Mouse (Mus musculus): ENCODE results near the gene Spag7. TPM values are rescaled to one million over a fixed set of nuclear protein-coding genes. Genes with fewer than 3 reads are reported as not detected.

Gene Spag7
- polyA plus RNA-seq, 1 experiment from 2014 or later: 146 TPM

DNA sequence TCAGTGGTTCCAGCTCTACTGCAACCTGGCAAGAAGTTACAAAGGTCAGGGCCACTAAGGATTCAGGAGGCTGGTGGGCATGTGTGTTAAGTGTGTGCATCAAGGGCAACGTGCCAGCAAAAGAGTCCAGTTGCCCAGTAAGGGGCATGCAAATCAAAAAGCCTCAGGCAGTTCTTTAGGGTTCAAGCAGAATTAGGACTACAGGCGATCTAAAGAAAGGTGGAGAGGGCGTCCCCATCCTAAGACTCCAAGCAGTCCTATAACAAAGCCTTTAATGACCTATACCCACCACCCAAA is 23.0 kb downstream of the Spag7 start:
- H3K4me1 ChIP-seq (replicated peaks; ENCODE audit: control insufficient read depth, insufficient read depth, low read length): peaks cover 39% of the 10 kb centered on the region

DNA sequence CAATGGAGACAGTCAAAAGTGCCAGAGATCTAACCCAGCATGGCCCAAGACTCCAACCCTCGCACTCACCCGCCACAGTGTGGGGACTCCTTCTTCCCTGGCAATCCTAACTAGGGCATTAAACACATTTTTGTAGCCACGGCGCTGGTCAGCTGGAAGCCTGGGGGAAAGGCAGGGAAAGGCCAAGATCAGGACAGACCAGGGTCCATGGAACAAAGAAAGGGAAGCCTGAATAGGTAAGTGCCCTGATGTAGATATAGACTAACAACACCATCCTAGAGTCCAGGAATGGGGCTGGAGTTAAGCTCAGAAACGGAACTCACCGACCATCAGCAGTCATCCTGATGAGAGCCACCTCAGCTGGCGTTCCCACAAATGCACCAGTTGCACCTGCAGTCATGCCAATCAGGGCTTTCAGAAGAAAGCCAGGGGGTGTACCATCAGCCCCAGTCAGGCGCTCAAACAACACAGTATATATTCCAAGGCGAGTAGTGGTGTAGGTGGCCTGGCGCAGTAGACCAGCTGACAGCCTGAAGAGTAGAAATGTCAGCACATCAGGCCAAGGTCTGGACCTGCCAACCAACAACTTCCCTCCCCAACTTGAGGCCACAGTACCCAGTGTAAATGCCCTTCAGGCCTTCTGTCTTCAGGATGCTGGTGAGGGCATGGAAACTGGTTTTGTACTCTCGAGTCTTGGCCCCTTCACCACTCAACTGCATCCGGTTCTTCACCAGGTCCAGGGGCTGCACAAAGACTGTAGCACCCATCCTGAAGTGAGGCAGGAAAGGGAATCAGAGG is 23.6 kb downstream of the Spag7 start:
- Histone ChIP-seq H3K9ac (ENCODE audit: low read depth, low read length) (peak overlapping the region; percentile 70), H3K27ac (ENCODE audit: low read depth, low read length) (peak overlapping the region; percentile 81), H3K27me3 (replicated peaks; ENCODE audit: control insufficient read depth, insufficient read depth, low read length) (no peaks in the 10 kb centered on the region), H3K4me1 (replicated peaks; ENCODE audit: control insufficient read depth, insufficient read depth, low read length) (peaks cover 34% of the 10 kb centered on the region), H3K4me2 (peak overlapping the region; percentile 82), H3K36me3 (ENCODE audit: control insufficient read depth, insufficient read depth, low read length) (peaks cover 33% of the 10 kb centered on the region), H3K4me3 (ENCODE audit: low read depth, low read length) (peak overlapping the region; percentile 92), H3K9me3 (ENCODE audit: control insufficient read depth, low read length) (no peaks in the 10 kb centered on the region)
- DNase-seq (ENCODE audit: low spot score) (no peak), ATAC-seq (replicated peaks; ENCODE audit: low FRiP score) (no peak)
- whole genome bisulfite sequencing: 87% methylated on average over 12 of the region's 12 CpGs

More for the DNA sequence above, 23.0 kb downstream of the Spag7 start:
- Histone ChIP-seq H3K9ac (ENCODE audit: low read depth, low read length) (peak overlapping the region; percentile 70), H3K4me2 (peak overlapping the region; percentile 82), H3K9me3 (ENCODE audit: control insufficient read depth, low read length) (no peaks in the 10 kb centered on the region), H3K27me3 (replicated peaks; ENCODE audit: control insufficient read depth, insufficient read depth, low read length) (no peaks in the 10 kb centered on the region), H3K36me3 (ENCODE audit: control insufficient read depth, insufficient read depth, low read length) (peaks cover 38% of the 10 kb centered on the region), H3K27ac (ENCODE audit: low read depth, low read length) (peak overlapping the region; percentile 81), H3K4me3 (ENCODE audit: low read depth, low read length) (peak overlapping the region; percentile 92)
- DNase-seq (ENCODE audit: low spot score) (no peak), ATAC-seq (replicated peaks; ENCODE audit: low FRiP score) (no peak)
- 27% methylated on average over 3 of the region's 3 CpGs for WGBS

DNA sequence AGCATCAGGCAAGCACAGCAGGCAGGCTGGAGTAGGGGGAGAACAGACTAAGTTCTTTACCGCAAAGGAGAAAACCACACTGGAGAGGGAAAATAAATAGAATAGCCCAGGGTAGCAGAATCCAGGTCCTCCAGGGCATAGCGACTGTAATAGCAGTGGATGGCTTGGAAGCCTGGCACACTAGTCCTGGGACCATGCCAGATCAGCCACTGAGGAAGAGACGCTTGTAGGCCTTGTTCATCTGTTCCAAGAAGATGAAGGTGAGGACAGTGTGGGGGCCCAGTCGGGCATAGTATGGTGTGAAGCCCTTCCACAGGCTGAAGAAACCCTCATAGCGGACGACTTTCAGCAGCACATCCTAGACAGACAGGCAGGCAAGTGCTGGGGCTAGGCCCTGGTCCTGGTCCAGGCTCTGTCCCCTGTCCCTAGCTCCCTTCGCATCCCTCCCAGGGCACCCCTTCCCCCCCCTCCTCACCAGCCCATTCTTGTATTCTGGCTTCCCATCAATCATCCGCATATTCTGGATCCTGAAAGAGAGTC is 24.6 kb downstream of the Spag7 start:
- peaks cover 25% of the 10 kb centered on the region for H3K36me3 ChIP-seq (ENCODE audit: control insufficient read depth, insufficient read depth, low read length)
- no peak overlapping the region for H3K27ac ChIP-seq (ENCODE audit: low read depth, low read length)
- no peak overlapping the region for H3K4me3 ChIP-seq (ENCODE audit: low read depth, low read length)
- 94% methylated on average over 8 of the region's 8 CpGs for WGBS
- H3K9me3 ChIP-seq (ENCODE audit: control insufficient read depth, low read length): no peaks in the 10 kb centered on the region
- H3K27me3 ChIP-seq (replicated peaks; ENCODE audit: control insufficient read depth, insufficient read depth, low read length): no peaks in the 10 kb centered on the region
- no peak for DNase-seq (ENCODE audit: low spot score)
- no peak overlapping the region for H3K4me2 ChIP-seq
- ATAC-seq (replicated peaks; ENCODE audit: low FRiP score): no peak
- 0 out of 2 replicates have a peak overlapping the region, but pooled peaks have one; percentile 9 for H3K9ac ChIP-seq (ENCODE audit: low read depth, low read length)
- peaks cover 33% of the 10 kb centered on the region for H3K4me1 ChIP-seq (replicated peaks; ENCODE audit: control insufficient read depth, insufficient read depth, low read length)

DNA sequence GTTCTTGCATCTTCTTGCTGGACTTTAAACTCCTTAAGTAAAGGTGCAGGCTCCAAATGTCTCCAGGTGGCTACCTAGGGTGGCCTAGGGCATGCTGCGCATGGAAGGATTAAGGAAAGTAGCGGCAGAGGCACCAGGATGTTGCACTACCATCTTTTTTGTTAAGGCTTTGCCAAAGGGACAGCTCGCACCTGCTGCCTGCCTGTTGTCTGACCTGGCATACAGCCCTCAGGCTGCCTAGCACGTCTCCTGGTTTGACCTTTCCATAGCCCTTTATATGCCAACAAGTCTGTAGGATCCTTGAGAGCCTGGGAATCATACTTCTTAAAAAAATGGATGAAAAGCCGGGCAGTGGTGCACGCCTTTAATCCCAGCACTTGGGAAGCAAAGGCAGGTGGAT is 26.2 kb downstream of the Spag7 start:
- peaks cover 17% of the 10 kb centered on the region for H3K36me3 ChIP-seq (ENCODE audit: control insufficient read depth, insufficient read depth, low read length)
- no peaks in the 10 kb centered on the region for H3K27me3 ChIP-seq (replicated peaks; ENCODE audit: control insufficient read depth, insufficient read depth, low read length)
- 90% methylated on average over 6 of the region's 6 CpGs for WGBS
- H3K4me3 ChIP-seq (ENCODE audit: low read depth, low read length): no peak overlapping the region
- DNase-seq (ENCODE audit: low spot score) (no peak), ATAC-seq (replicated peaks; ENCODE audit: low FRiP score) (no peak)
- H3K9me3 ChIP-seq (ENCODE audit: control insufficient read depth, low read length): no peaks in the 10 kb centered on the region
- H3K4me1 ChIP-seq (replicated peaks; ENCODE audit: control insufficient read depth, insufficient read depth, low read length): peaks cover 34% of the 10 kb centered on the region
- H3K27ac ChIP-seq (ENCODE audit: low read depth, low read length): no peak overlapping the region
- peak overlapping the region; percentile 13 for H3K4me2 ChIP-seq
- no peak overlapping the region for H3K9ac ChIP-seq (ENCODE audit: low read depth, low read length)

DNA sequence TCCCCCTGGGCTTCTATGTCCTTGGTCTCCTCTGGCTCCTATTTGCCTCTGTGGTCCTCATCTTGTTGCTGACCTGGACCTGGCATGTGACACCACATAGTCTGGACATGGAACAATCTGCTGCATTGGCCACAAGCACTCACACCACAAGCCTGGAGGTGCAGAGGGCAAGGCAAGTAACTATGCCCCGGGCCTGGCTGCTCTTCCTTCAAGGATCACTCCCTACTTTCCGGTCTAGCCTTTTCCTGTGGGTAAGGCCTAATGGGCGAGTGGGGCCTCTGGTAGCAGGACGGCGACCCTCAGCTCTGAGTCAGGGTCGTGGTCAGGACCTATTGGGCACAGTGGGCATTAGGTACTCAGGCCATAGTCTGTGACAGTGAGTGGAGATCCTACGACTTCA is 28.0 kb downstream of the Spag7 start:
- WGBS: 76% methylated on average over 7 of the region's 7 CpGs
- H3K4me3 ChIP-seq (ENCODE audit: low read depth, low read length): peak overlapping the region; percentile 25; the same call in 1 of the 2 replicates
- peaks cover 17% of the 10 kb centered on the region for H3K36me3 ChIP-seq (ENCODE audit: control insufficient read depth, insufficient read depth, low read length)
- ATAC-seq (replicated peaks; ENCODE audit: low FRiP score) (no peak), DNase-seq (ENCODE audit: low spot score) (no peak)
- H3K4me2 ChIP-seq: no peak overlapping the region; the same call in 1 of the 2 replicates
- H3K4me1 ChIP-seq (replicated peaks; ENCODE audit: control insufficient read depth, insufficient read depth, low read length): peaks cover 43% of the 10 kb centered on the region
- H3K27me3 ChIP-seq (replicated peaks; ENCODE audit: control insufficient read depth, insufficient read depth, low read length): no peaks in the 10 kb centered on the region
- no peaks in the 10 kb centered on the region for H3K9me3 ChIP-seq (ENCODE audit: control insufficient read depth, low read length)
- no peak overlapping the region; the same call in 1 of the 2 replicates for H3K27ac ChIP-seq (ENCODE audit: low read depth, low read length)
- peak overlapping the region; percentile 45; the same call in 1 of the 2 replicates for H3K9ac ChIP-seq (ENCODE audit: low read depth, low read length)

DNA sequence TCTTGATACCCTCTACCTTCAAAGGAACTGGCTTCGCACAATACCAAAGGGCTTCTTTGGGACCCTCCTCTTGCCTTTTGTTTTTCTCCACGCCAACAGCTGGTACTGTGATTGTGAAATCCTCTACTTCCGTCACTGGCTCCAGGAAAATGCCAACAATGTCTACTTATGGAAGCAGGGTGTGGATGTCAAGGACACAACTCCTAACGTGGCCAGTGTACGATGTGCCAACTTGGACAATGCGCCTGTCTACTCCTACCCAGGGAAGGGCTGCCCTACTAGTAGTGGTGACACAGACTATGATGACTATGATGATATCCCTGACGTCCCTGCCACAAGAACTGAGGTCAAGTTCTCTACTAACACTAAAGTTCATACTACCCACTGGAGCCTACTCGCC is 29.2 kb downstream of the Spag7 start:
- peaks cover 34% of the 10 kb centered on the region for H3K4me1 ChIP-seq (replicated peaks; ENCODE audit: control insufficient read depth, insufficient read depth, low read length)
- 0 out of 2 replicates have a peak overlapping the region, but pooled peaks have one; percentile 82 for H3K27ac ChIP-seq (ENCODE audit: low read depth, low read length)
- 0 out of 2 replicates have a peak overlapping the region, but pooled peaks have one; percentile 11 for H3K9ac ChIP-seq (ENCODE audit: low read depth, low read length)
- ATAC-seq (replicated peaks; ENCODE audit: low FRiP score) (no peak), DNase-seq (ENCODE audit: low spot score) (no peak)
- 79% methylated on average over 8 of the region's 8 CpGs for WGBS
- peak overlapping the region; percentile 23 for H3K4me3 ChIP-seq (ENCODE audit: low read depth, low read length)
- H3K4me2 ChIP-seq: peak overlapping the region; percentile 52
- H3K9me3 ChIP-seq (ENCODE audit: control insufficient read depth, low read length): no peaks in the 10 kb centered on the region
- H3K36me3 ChIP-seq (ENCODE audit: control insufficient read depth, insufficient read depth, low read length): peaks cover 13% of the 10 kb centered on the region
- H3K27me3 ChIP-seq (replicated peaks; ENCODE audit: control insufficient read depth, insufficient read depth, low read length): no peaks in the 10 kb centered on the region

DNA sequence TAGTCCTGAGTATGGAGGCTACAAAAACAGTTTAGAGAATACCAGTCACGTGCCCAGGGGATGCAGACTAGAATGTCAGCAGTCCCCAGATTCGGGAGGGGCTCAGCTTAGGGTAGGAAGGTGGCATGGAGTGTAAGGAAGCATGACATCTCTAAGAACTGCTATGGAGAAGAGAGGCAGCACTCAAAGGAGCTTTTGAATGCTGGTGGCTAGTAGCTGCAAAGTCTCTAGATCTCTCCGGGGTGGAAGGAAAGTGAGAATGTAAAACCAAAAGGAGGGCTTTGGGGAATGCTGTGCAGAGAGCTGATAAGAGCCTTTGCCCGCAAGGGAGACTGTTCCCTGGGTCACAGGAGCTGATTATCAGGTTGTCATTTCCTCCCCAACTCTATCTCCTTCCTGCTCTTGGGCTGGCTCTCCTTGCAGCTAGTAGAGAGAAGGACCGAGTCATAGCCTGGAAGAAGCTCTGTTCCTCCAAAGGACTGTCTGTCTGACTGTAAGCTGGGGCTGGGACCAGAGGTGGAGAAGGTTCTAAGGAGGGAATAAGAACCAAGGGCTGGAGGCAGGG is 30.4 kb downstream of the Spag7 start, which contains the start of gene Gp1ba:
Gp1ba (plus strand) TSS at position 409 of the 565 bp plus-strand sequence.
- Histone ChIP-seq H3K9me3 (ENCODE audit: control insufficient read depth, low read length) (no peaks in the 10 kb centered on the region), H3K4me2 (peak within 1 kb of the TSS; percentile 52), H3K4me1 (replicated peaks; ENCODE audit: control insufficient read depth, insufficient read depth, low read length) (peaks cover 34% of the 10 kb centered on the region), H3K4me3 (ENCODE audit: low read depth, low read length) (peak within 1 kb of the TSS; percentile 23), H3K9ac (ENCODE audit: low read depth, low read length) (peak within 1 kb of the TSS; percentile 47), H3K27ac (ENCODE audit: low read depth, low read length) (peak within 1 kb of the TSS; percentile 82), H3K36me3 (ENCODE audit: control insufficient read depth, insufficient read depth, low read length) (peaks cover 4% of the 10 kb centered on the region), H3K27me3 (replicated peaks; ENCODE audit: control insufficient read depth, insufficient read depth, low read length) (no peaks in the 10 kb centered on the region)
- peak; percentile 46 for DNase-seq (ENCODE audit: low spot score)
- WGBS: 7% methylated on average over 5 of the region's 5 CpGs
- ATAC-seq (replicated peaks; ENCODE audit: low FRiP score): peak; percentile 92

DNA sequence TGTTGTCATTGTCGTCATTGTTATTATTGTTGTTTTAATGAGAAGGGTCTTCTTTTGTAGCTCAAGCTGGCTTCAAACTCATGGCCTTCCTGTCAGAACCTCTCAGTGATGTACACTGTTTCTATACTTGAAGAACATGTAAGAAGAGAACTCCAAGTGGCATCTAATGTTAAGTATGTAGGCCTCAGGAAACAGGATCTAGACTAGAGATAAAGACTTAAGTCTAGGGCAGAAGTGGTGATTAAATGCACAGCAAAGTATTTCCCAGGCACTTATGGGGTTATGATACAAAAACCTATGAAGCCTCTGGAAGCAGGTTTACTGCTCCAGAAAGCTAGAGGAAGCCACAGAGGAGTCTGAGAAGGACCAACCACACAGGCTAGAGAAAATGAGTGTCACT is 30.9 kb downstream of the Spag7 start:
- 57% methylated on average over 1 of the region's 1 CpGs for WGBS
- Histone ChIP-seq H3K36me3 (ENCODE audit: control insufficient read depth, insufficient read depth, low read length) (peaks cover 4% of the 10 kb centered on the region; the same call in 1 of the 2 replicates), H3K4me2 (peak overlapping the region; percentile 52), H3K9ac (ENCODE audit: low read depth, low read length) (peak overlapping the region; percentile 47), H3K27me3 (replicated peaks; ENCODE audit: control insufficient read depth, insufficient read depth, low read length) (no peaks in the 10 kb centered on the region), H3K27ac (ENCODE audit: low read depth, low read length) (peak overlapping the region; percentile 82), H3K4me1 (replicated peaks; ENCODE audit: control insufficient read depth, insufficient read depth, low read length) (peaks cover 34% of the 10 kb centered on the region), H3K9me3 (ENCODE audit: control insufficient read depth, low read length) (no peaks in the 10 kb centered on the region), H3K4me3 (ENCODE audit: low read depth, low read length) (peak overlapping the region; percentile 23; the same call in 1 of the 2 replicates)
- no peak for DNase-seq (ENCODE audit: low spot score)
- ATAC-seq (replicated peaks; ENCODE audit: low FRiP score): no peak
